In the genomic region with DNA sequence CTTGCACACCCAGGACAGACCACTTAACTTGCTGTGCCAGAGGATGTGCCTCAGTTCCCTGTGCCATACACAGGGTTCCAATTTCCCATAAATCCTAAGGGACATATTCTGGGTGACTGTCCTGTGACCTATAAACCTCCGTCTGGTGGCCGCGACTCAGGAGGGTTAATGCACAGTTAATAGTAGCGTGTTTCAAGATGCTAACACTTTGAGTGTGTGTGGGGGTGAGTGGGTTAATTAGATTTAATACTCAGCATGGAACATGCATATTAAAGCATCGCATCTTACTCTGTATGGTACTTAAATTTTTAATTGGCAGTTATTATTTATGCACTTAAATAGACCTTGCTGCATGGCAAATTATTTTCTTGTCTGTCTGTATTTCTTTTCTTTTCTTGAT, we compare ENCODE assay signal across 14 mouse cellular contexts.
DNase-seq lines count a peak whose midpoint lies in the region; ATAC-seq and TF ChIP-seq lines count a peak whose summit lies in the region.
"Had no signal": no experiment of that assay in that cellular context is flagged by ENCODE, and none has a peak within 500 bp of the region (broad histone marks: within the 10 kb centered on the region; RNA-seq: fewer than 3 reads in every experiment).

No protein-coding gene starts in this region.

- peaks cover 57% of the 10 kb centered on the region for H3K4me1 ChIP-seq in lung, embryonic 15.5 days
- peaks cover 9% of the 10 kb centered on the region for H3K4me1 ChIP-seq in lung, adult 2 months (ENCODE audit: control insufficient read depth, insufficient read depth, low read length)
- peaks cover 28% of the 10 kb centered on the region for H3K4me1 ChIP-seq in embryonic facial prominence, embryonic 13.5 days
- no peaks in the 10 kb centered on the region; the same call in 1 of the 2 replicates for H3K4me1 ChIP-seq in hindbrain, embryonic 11.5 days (replicated peaks; ENCODE audit: control insufficient read depth, insufficient read depth, low read length)
- peaks cover 29% of the 10 kb centered on the region for H3K4me1 ChIP-seq in neural tube, embryonic 12.5 days
- peaks cover 10% of the 10 kb centered on the region; the same call in 1 of the 2 replicates for H3K4me1 ChIP-seq in kidney, embryonic 14.5 days (ENCODE audit: control insufficient read depth, insufficient read depth, low read length)

- intact Hi-C loops in heart, postnatal 36 days (cut with DNase I): no loop called here

- H3K4me3 ChIP-seq in lung, embryonic 15.5 days: no peak overlapping the region
- H3K4me3 ChIP-seq in lung, adult 2 months (replicated peaks; ENCODE audit: extremely low read depth, low read depth, low read length): no peak overlapping the region
- H3K4me3 ChIP-seq in embryonic facial prominence, embryonic 13.5 days: no peak overlapping the region
- no peak overlapping the region for H3K4me3 ChIP-seq in hindbrain, embryonic 11.5 days (ENCODE audit: low read depth, low read length)
- no peak overlapping the region for H3K4me3 ChIP-seq in neural tube, embryonic 12.5 days
- H3K4me3 ChIP-seq in kidney, embryonic 14.5 days (ENCODE audit: low read length): no peak overlapping the region
- H3K4me3 ChIP-seq: limb, embryonic 15.5 days had no signal

- no peak for ATAC-seq in lung, embryonic 15.5 days (ENCODE audit: borderline replicate concordance, extremely low read depth, low FRiP score, low TSS enrichment)
- no peak for ATAC-seq in embryonic facial prominence, embryonic 13.5 days (ENCODE audit: insufficient number of reproducible peaks, insufficient read depth, low FRiP score, low TSS enrichment, low read depth)
- peak; percentile 31; the same call in 1 of the 2 replicates for ATAC-seq in hindbrain, embryonic 11.5 days (ENCODE audit: low FRiP score)
- peak; percentile 30 for ATAC-seq in neural tube, embryonic 12.5 days (ENCODE audit: low FRiP score, low read depth)
- no peak for ATAC-seq in kidney, embryonic 14.5 days (ENCODE audit: low FRiP score, low TSS enrichment)
- ATAC-seq: CD4-positive, CD25-positive, alpha-beta regulatory T cell, adult 4 months had no signal

- peak overlapping the region; percentile 21; the same call in 1 of the 2 replicates for H3K4me2 ChIP-seq in lung, embryonic 15.5 days
- 0 out of 2 replicates have a peak overlapping the region, but pooled peaks have one; percentile 22 for H3K4me2 ChIP-seq in embryonic facial prominence, embryonic 13.5 days
- H3K4me2 ChIP-seq in hindbrain, embryonic 11.5 days (replicated peaks; ENCODE audit: low read depth, low read length): 0 out of 2 replicates have a peak overlapping the region, but pooled peaks have one; percentile 11
- H3K4me2 ChIP-seq in neural tube, embryonic 12.5 days (replicated peaks): peak overlapping the region; percentile 26
- no peak overlapping the region; the same call in 1 of the 2 replicates for H3K4me2 ChIP-seq in kidney, embryonic 14.5 days (replicated peaks; ENCODE audit: low read depth, low read length)
- H3K4me2 ChIP-seq: limb, embryonic 15.5 days had no signal

- H3K36me3 ChIP-seq in lung, embryonic 15.5 days: no peaks in the 10 kb centered on the region
- no peaks in the 10 kb centered on the region for H3K36me3 ChIP-seq in embryonic facial prominence, embryonic 13.5 days
- no peaks in the 10 kb centered on the region for H3K36me3 ChIP-seq in hindbrain, embryonic 11.5 days (ENCODE audit: control insufficient read depth, insufficient read depth, low read length)
- H3K36me3 ChIP-seq in neural tube, embryonic 12.5 days: no peaks in the 10 kb centered on the region
- H3K36me3 ChIP-seq in kidney, embryonic 14.5 days (ENCODE audit: control insufficient read depth, insufficient read depth, low read length): no peaks in the 10 kb centered on the region
- H3K36me3 ChIP-seq: limb, embryonic 15.5 days had no signal

- DNase-seq in lung, adult 2 months: no peak
- no peak for DNase-seq in hindbrain, embryonic 11.5 days (ENCODE audit: low spot score)
- no peak for DNase-seq in kidney, postnatal 10 days
- no peak for DNase-seq in heart, postnatal 36 days
- DNase-seq: adrenal gland, postnatal 25 days; gastrocnemius, postnatal 14 days; heart, postnatal 14 days; thymus, postnatal 4 days had no signal

- H3K9ac ChIP-seq in lung, embryonic 15.5 days: no peak overlapping the region
- H3K9ac ChIP-seq in embryonic facial prominence, embryonic 13.5 days: no peak overlapping the region
- H3K9ac ChIP-seq in hindbrain, embryonic 11.5 days (ENCODE audit: low read depth, low read length): no peak overlapping the region
- H3K9ac ChIP-seq in neural tube, embryonic 12.5 days: no peak overlapping the region
- no peak overlapping the region for H3K9ac ChIP-seq in kidney, embryonic 14.5 days (ENCODE audit: low read depth, low read length)
- H3K9ac ChIP-seq: limb, embryonic 15.5 days had no signal

- H3K9me3 ChIP-seq in lung, embryonic 15.5 days: no peaks in the 10 kb centered on the region
- no peaks in the 10 kb centered on the region for H3K9me3 ChIP-seq in embryonic facial prominence, embryonic 13.5 days
- H3K9me3 ChIP-seq in hindbrain, embryonic 11.5 days (ENCODE audit: control insufficient read depth, low read length): no peaks in the 10 kb centered on the region
- H3K9me3 ChIP-seq in neural tube, embryonic 12.5 days: no peaks in the 10 kb centered on the region
- no peaks in the 10 kb centered on the region for H3K9me3 ChIP-seq in kidney, embryonic 14.5 days (ENCODE audit: control insufficient read depth, low read length)
- H3K9me3 ChIP-seq: limb, embryonic 15.5 days had no signal

- TF ChIP-seq CTCF in lung, adult 2 months (IDR thresholded peaks at IDR 0.05; ENCODE audit: insufficient read depth, low read length): no peak

- TF ChIP-seq POLR2A in lung, adult 2 months (IDR thresholded peaks at IDR 0.05; ENCODE audit: borderline replicate concordance, extremely low read depth, low read depth, low read length): no peak

- peak overlapping the region; percentile 89 for H3K27ac ChIP-seq in lung, embryonic 15.5 days
- no peak overlapping the region for H3K27ac ChIP-seq in embryonic facial prominence, embryonic 13.5 days
- peak overlapping the region; percentile 1; the same call in 1 of the 2 replicates for H3K27ac ChIP-seq in hindbrain, embryonic 11.5 days (ENCODE audit: low read depth, low read length)
- H3K27ac ChIP-seq in neural tube, embryonic 12.5 days: peak overlapping the region; percentile 65
- H3K27ac ChIP-seq in kidney, embryonic 14.5 days (ENCODE audit: low read depth, low read length): no peak overlapping the region; the same call in 1 of the 2 replicates
- H3K27ac ChIP-seq: limb, embryonic 15.5 days had no signal

- 59% methylated on average over 5 of the region's 5 CpGs for WGBS in lung, embryonic 15.5 days
- 79% methylated on average over 5 of the region's 5 CpGs for WGBS in lung, adult 2 months
- 55% methylated on average over 5 of the region's 5 CpGs for WGBS in embryonic facial prominence, embryonic 13.5 days
- 56% methylated on average over 5 of the region's 5 CpGs for WGBS in hindbrain, embryonic 11.5 days
- 30% methylated on average over 5 of the region's 5 CpGs for WGBS in neural tube, embryonic 12.5 days
- 42% methylated on average over 5 of the region's 5 CpGs for WGBS in kidney, embryonic 14.5 days

- H3K27me3 ChIP-seq in lung, embryonic 15.5 days: no peaks in the 10 kb centered on the region
- no peaks in the 10 kb centered on the region for H3K27me3 ChIP-seq in embryonic facial prominence, embryonic 13.5 days
- H3K27me3 ChIP-seq in hindbrain, embryonic 11.5 days (ENCODE audit: control insufficient read depth, insufficient read depth, low read length): no peaks in the 10 kb centered on the region
- H3K27me3 ChIP-seq in neural tube, embryonic 12.5 days (replicated peaks): no peaks in the 10 kb centered on the region
- H3K27me3 ChIP-seq in kidney, embryonic 14.5 days (ENCODE audit: control insufficient read depth, insufficient read depth, low read length): no peaks in the 10 kb centered on the region
- H3K27me3 ChIP-seq: limb, embryonic 15.5 days had no signal

Comparison
In these comparisons a context has a peak if more than half of its experiments do, and no peak if none do; other contexts are left out.
1. ATAC-seq: peak in hindbrain, embryonic 11.5 days (single experiment) and neural tube, embryonic 12.5 days (single experiment); none in lung, embryonic 15.5 days (single experiment), embryonic facial prominence, embryonic 13.5 days (single experiment) and kidney, embryonic 14.5 days (single experiment).
2. H3K27ac ChIP-seq: peak in lung, embryonic 15.5 days (single experiment), hindbrain, embryonic 11.5 days (single experiment) and neural tube, embryonic 12.5 days (single experiment); none in embryonic facial prominence, embryonic 13.5 days (single experiment) and kidney, embryonic 14.5 days (single experiment).